Mouse (Mus musculus) spleen, adult 2 months (tissue): ENCODE results near the gene Klri2.

Experiments
- CTCF ChIP-seq: fragments of 200-500 bp; IDR thresholded peaks from 2 replicates; pipeline ENCODE4 v1.5.1; 2011; ENCODE audit warnings: mild to moderate bottlenecking, inconsistent platforms; ENCODE audit not compliant: insufficient read depth, insufficient read length, insufficient replicate concordance; ENCODE audit errors: extremely low read depth
- POLR2A ChIP-seq: fragments of 200-500 bp; IDR thresholded peaks from 2 replicates; pipeline ENCODE4 v1.6.1; 2011; ENCODE audit warnings: low read depth, low read length, inconsistent platforms

DNA sequence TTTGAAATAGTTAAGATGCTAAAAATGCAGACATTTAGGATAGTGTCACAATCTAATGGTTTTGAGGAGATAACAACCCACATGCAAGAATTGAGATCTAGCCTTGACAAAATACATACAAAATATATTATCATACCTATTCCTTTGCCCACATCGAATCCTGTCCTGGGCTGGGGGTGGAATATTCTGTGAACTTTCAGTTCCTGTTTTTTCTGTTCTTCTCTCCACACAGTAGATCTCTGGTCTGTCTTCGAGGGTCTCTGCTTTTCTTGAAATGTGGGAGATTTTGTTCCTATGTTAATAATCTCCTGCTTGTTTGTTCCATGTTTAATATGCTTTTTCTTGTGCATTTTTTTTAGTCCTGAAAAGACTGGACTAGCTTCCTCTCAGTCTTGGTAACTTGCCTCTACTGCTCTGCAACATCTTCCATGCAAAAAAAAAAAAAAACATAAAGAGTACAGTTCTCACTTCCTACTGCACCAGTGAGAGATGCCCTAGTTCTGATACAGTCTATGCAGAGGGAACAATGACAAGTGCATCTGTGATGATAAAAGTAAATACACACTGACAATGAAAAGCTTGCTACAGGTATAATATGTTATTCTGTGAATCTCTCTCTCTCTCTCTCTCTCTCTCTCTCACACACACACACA lies at the start of gene Klri2:
- TF ChIP-seq CTCF: no peak
- no peak for TF ChIP-seq POLR2A
